Mouse (Mus musculus) gastrocnemius, adult 2 months (tissue): Measurements from ENCODE around the gene Zbtb8a. TPM values are rescaled to one million over a fixed set of nuclear protein-coding genes. Genes with fewer than 3 reads are reported as not detected.

ENCODE experiments used
- DNase-seq: peaks from one replicate; pipeline ENCODE4 v3.0.0; 2022
- H3K27ac ChIP-seq: fragments of 200-600 bp; 2 replicates; pipeline ENCODE4 v1.8.1; 2022; ENCODE audit warnings: mild to moderate bottlenecking
- H3K4me3 ChIP-seq: fragments of 200-600 bp; 2 replicates; pipeline ENCODE4 v1.8.1; 2022; ENCODE audit warnings: mild to moderate bottlenecking, moderate library complexity
- CTCF ChIP-seq: fragments of 200-600 bp; IDR thresholded peaks from 2 replicates; pipeline ENCODE4 v1.8.1; 2022; ENCODE audit warnings: antibody characterized with exemption, mild to moderate bottlenecking, moderate library complexity
- intact Hi-C: fragments of 180-260 bp; cut with DNase I; formaldehyde crosslinking; loops from one replicate; pipeline ENCODE4 v1.15.1; 2025
- total RNA-seq, 2 experiments: library from RNA; stranded (reverse); gene quantifications; 2 replicates each; pipeline ENCODE4 v1.2.3; 2021

Zbtb8a gene
- total RNA-seq, 2 experiments from 2014 or later, result 0.61 to 1.3 TPM

DNA sequence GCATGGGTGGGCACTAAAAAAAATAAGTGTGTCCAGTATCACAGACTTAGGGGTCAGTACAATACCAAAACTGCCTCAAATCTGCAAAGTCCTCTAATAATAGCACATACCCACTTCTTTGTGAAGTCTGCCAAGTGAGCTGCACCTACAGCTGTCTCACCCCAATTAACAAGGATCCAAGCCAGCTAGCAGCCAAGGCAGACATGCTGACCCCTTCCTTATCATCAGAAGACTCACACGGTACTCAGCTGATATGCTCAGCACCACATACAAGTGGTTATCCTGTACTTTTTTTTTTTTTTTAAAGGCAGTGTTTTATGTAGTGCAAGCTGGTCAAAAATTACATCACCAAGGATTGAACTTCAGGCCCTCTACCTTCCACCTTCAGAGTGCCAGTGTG lies 73.6 kb downstream of the Zbtb8a start:
- TF ChIP-seq CTCF, result no peak
- H3K27ac ChIP-seq, result peak overlapping the region; percentile 51
- intact Hi-C loops, result no loop called here

DNA sequence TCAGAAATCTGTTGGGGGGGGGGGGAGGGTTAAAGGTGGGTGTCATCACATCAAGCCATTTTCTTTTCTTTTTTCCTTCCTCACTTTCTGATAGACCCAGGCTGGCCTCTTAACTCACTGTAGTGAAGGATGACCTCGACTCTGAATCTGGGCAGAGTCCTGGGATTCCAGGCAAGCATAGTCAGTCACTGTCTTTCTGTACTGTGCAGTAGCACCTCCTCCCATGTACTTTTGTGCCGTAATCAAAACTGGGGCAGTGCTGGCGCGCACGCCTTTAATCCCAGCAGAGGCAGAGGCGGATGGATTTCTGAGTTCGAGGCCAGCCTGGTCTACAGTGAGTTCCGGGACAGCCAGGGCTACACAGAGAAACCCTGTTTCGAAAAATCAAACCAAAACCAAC lies 74.1 kb downstream of the Zbtb8a start:
- Histone ChIP-seq H3K4me3 (no peak overlapping the region), H3K27ac (peak overlapping the region; percentile 51; the same call in 1 of the 2 replicates)
- DNase-seq, result peak; percentile 32
- no peak for TF ChIP-seq CTCF
- intact Hi-C loops, result no loop called here

More for the DNA sequence above, 73.6 kb downstream of the Zbtb8a start:
- no peak for DNase-seq
- H3K4me3 ChIP-seq, result no peak overlapping the region

Other genes with a start within 250 kb of the Zbtb8a start
- gene Fndc5, start 241.1 kb downstream of the Zbtb8a start, total RNA-seq, result 100 to 1,000 TPM in 1 of 2 experiments, 10 to 100 TPM in 1; 52.1 to 132 TPM
- gene S100pbp, start 188.4 kb downstream of the Zbtb8a start, total RNA-seq, result 1 to 10 TPM; 4.7 to 4.9 TPM
- 10 to 100 TPM; 39.8 to 43.0 TPM for gene Yars, start 188.4 kb downstream of the Zbtb8a start, total RNA-seq
- gene C77080, start 116.7 kb downstream of the Zbtb8a start, total RNA-seq, result 1 to 10 TPM; 2.0 to 2.1 TPM
- gene Sync, start 90.5 kb downstream of the Zbtb8a start, total RNA-seq, result 10 to 100 TPM; 39.9 to 46.5 TPM
- 10 to 100 TPM; 38.5 to 46.9 TPM for gene Rbbp4, start 42.7 kb downstream of the Zbtb8a start, total RNA-seq
- gene Zbtb8os, start 42.4 kb downstream of the Zbtb8a start, total RNA-seq, result 10 to 100 TPM; 24.8 to 28.9 TPM
- not detected for gene Zbtb8b, start 62.7 kb upstream of the Zbtb8a start, total RNA-seq
- gene Bsdc1, start 83.5 kb upstream of the Zbtb8a start, total RNA-seq, result 10 to 100 TPM; 34.8 to 36.4 TPM
- not detected for gene Tssk3, start 112.9 kb upstream of the Zbtb8a start, total RNA-seq
- not detected for gene Fam229a, start 113.1 kb upstream of the Zbtb8a start, total RNA-seq
- gene Marcksl1, start 135.5 kb upstream of the Zbtb8a start, total RNA-seq, result 1 to 10 TPM in 1 of 2 experiments, under 1 TPM in 1; 0.69 to 1.1 TPM
- 10 to 100 TPM in 1 of 2 experiments, 1 to 10 TPM in 1; 9.1 to 10.6 TPM for gene Hdac1, start 164.6 kb upstream of the Zbtb8a start, total RNA-seq
- gene Lck, start 195.5 kb upstream of the Zbtb8a start, total RNA-seq, result not detected
- gene Fam167b, start 200.4 kb upstream of the Zbtb8a start, total RNA-seq, result not detected
- gene Eif3i, start 222.5 kb upstream of the Zbtb8a start, total RNA-seq, result 100 to 1,000 TPM; 134 to 137 TPM
- gene Tmem234, start 222.6 kb upstream of the Zbtb8a start, total RNA-seq, result 10 to 100 TPM; 29.8 to 31.9 TPM
- 1 to 10 TPM in 1 of 2 experiments, under 1 TPM in 1; 0.77 to 3.1 TPM for gene Dcdc2b, start 236.1 kb upstream of the Zbtb8a start, total RNA-seq
- gene Iqcc, start 241.0 kb upstream of the Zbtb8a start, total RNA-seq, result 10 to 100 TPM in 1 of 2 experiments, 1 to 10 TPM in 1; 9.0 to 10.8 TPM
- 10 to 100 TPM; 31.1 to 38.4 TPM for gene Ccdc28b, start 245.8 kb upstream of the Zbtb8a start, total RNA-seq